Comparison of ENCODE assay signal across 33 mouse cellular contexts in the genomic region with DNA sequence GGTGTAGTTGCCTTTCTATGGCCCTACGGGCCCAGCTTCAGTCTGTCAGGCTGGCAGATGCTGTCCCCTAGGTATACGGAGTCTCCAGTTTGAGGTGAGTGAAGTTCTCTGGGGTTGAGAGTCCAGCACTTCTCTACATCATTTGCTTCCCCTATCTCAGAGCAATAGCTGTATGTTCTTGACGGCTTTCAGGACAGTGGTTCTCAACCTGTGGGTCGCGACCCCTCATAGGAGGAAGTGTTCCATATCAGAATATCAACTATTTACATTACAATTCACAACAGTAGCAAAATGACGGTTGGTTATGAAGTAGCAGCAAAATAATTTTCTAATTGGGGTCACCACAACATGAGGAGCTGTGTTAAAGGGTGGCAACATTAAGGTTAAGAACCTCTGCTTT. TPM values are rescaled to one million over a fixed set of nuclear protein-coding genes. Genes with fewer than 3 reads are reported as not detected.
"Had no signal": no experiment of that assay in that cellular context is flagged by ENCODE, and none has a peak within 500 bp of the region (broad histone marks: within the 10 kb centered on the region; RNA-seq: fewer than 3 reads in every experiment).

No protein-coding gene starts in this region.

- H3K4me1 ChIP-seq: limb, embryonic 10.5 days; limb, embryonic 15.5 days; liver, embryonic 12.5 days; liver, embryonic 13.5 days; liver, embryonic 15.5 days; lung, embryonic 15.5 days; megakaryocyte, embryonic 14.5 days; midbrain, embryonic 10.5 days; midbrain, embryonic 12.5 days; midbrain, embryonic 13.5 days; midbrain, embryonic 15.5 days; neural tube, embryonic 12.5 days had no signal

- H3K4me2 ChIP-seq: limb, embryonic 12.5 days; limb, embryonic 13.5 days; limb, embryonic 15.5 days; liver, embryonic 11.5 days; liver, embryonic 12.5 days; liver, embryonic 13.5 days; liver, embryonic 15.5 days; lung, embryonic 14.5 days; lung, embryonic 15.5 days; midbrain, embryonic 11.5 days; midbrain, embryonic 12.5 days; midbrain, embryonic 13.5 days; midbrain, embryonic 15.5 days; neural tube, embryonic 12.5 days; neural tube, embryonic 13.5 days had no signal

- H3K36me3 ChIP-seq: limb, embryonic 10.5 days; limb, embryonic 12.5 days; limb, embryonic 13.5 days; limb, embryonic 15.5 days; liver, embryonic 12.5 days; liver, embryonic 13.5 days; liver, embryonic 15.5 days; lung, embryonic 15.5 days; midbrain, embryonic 10.5 days; midbrain, embryonic 12.5 days; midbrain, embryonic 13.5 days; midbrain, embryonic 15.5 days; neural tube, embryonic 12.5 days; neural tube, embryonic 13.5 days had no signal

- ATAC-seq: liver, embryonic 12.5 days; liver, postnatal 0 days; lung, postnatal 0 days; midbrain, embryonic 13.5 days; midbrain, embryonic 15.5 days; midbrain, embryonic 16.5 days had no signal

- H3K9me3 ChIP-seq: limb, embryonic 10.5 days; limb, embryonic 12.5 days; limb, embryonic 13.5 days; limb, embryonic 15.5 days; liver, embryonic 12.5 days; liver, embryonic 13.5 days; liver, embryonic 15.5 days; lung, embryonic 15.5 days; midbrain, embryonic 10.5 days; midbrain, embryonic 12.5 days; midbrain, embryonic 13.5 days; midbrain, embryonic 15.5 days; neural tube, embryonic 12.5 days; neural tube, embryonic 13.5 days had no signal

- H3K27me3 ChIP-seq: limb, embryonic 12.5 days; limb, embryonic 13.5 days; limb, embryonic 15.5 days; liver, embryonic 12.5 days; liver, embryonic 13.5 days; liver, embryonic 15.5 days; lung, embryonic 15.5 days; midbrain, embryonic 12.5 days; midbrain, embryonic 13.5 days; midbrain, embryonic 15.5 days; neural tube, embryonic 12.5 days; neural tube, embryonic 13.5 days had no signal

- H3K9ac ChIP-seq: limb, embryonic 12.5 days; limb, embryonic 13.5 days; limb, embryonic 15.5 days; liver, embryonic 12.5 days; liver, embryonic 13.5 days; liver, embryonic 14.5 days; liver, embryonic 15.5 days; liver, postnatal 0 days; lung, embryonic 14.5 days; lung, embryonic 15.5 days; midbrain, embryonic 12.5 days; midbrain, embryonic 13.5 days; midbrain, embryonic 15.5 days; neural tube, embryonic 12.5 days; neural tube, embryonic 13.5 days had no signal

- H3K4me3 ChIP-seq: limb, embryonic 10.5 days; limb, embryonic 12.5 days; limb, embryonic 13.5 days; limb, embryonic 15.5 days; liver, embryonic 12.5 days; liver, embryonic 13.5 days; liver, embryonic 15.5 days; lung, embryonic 15.5 days; megakaryocyte, embryonic 14.5 days; midbrain, embryonic 10.5 days; midbrain, embryonic 12.5 days; midbrain, embryonic 13.5 days; midbrain, embryonic 15.5 days; myocyte; neural tube, embryonic 12.5 days; neural tube, embryonic 13.5 days had no signal

- H3K27ac ChIP-seq: limb, embryonic 10.5 days; limb, embryonic 12.5 days; limb, embryonic 13.5 days; limb, embryonic 15.5 days; liver, embryonic 12.5 days; liver, embryonic 13.5 days; liver, embryonic 14.5 days; liver, embryonic 15.5 days; lung, embryonic 15.5 days; macrophage; midbrain, embryonic 10.5 days; midbrain, embryonic 12.5 days; midbrain, embryonic 13.5 days; midbrain, embryonic 15.5 days; neural tube, embryonic 12.5 days; neural tube, embryonic 13.5 days had no signal

- DNase-seq: left cerebral cortex, postnatal 4 days; liver; liver, embryonic 13.5 days; liver, postnatal 0 days; lung, adult 18-20 months; lung, adult 2 months; lung, embryonic 14.5 days; lung, postnatal 10 days; lung, postnatal 14 days; lung, postnatal 36 days; lung, postnatal 4 days had no signal

RNA-seq across cellular contexts. Expression of gene Tmem273, which starts 35.0 kb away (rescaled TPM):
- total RNA-seq: left cerebral cortex, postnatal 4 days; megakaryocyte-erythroid progenitor cell, adult 5-6 weeks had no signal
